ENCODE assay signal across 8 mouse cellular contexts in the genomic region with DNA sequence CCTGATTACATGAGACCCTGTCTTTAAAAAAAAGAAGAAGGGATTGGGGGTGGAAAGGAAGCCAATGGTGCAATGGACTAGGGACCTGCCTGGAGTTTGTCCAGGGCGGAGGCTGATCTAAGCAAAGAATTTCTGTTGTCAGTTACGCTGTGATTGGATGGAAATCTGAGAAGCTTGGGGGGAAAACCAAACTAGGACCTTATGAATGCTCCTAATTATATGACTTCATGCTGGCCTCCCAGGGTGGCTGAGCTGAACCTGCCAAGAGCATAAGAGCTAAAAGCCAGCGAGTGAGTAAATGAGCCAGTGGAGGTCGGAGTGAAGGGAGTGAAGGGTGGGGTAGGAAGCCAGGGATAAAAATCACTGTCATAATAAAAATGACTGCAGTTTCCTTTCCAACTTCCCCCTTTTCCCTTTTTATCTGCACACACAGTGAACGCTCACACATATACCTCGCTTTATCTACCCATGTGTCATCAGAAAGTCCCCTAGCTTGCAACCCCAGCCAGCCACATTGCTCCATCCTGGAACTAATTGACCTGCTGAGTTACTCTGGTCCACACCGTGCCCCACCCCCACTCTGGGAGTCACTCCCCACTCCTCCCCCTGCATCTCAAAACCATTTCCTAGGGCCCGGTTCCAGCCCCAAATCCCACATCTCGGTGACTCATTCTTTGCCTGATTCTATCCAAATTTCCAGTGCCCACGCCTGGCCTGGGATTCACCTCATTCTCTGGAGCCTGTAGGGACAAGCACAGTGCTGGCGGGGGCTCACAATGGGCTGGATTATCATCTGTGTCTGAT. TPM values are rescaled to one million over a fixed set of nuclear protein-coding genes. Genes with fewer than 3 reads are reported as not detected.
DNase-seq lines count a peak whose midpoint lies in the region.

No protein-coding gene starts in this region.

- DNase-seq in adrenal gland, adult (ENCODE audit: inconsistent age in 2 of 2, low spot score in 1 of 2), result peak; percentile 49 to 66
- DNase-seq in adrenal gland, adult 8-10 months, result no peak
- peak; percentile 77 for DNase-seq in right cerebral cortex, adult 18-20 months
- no peak for DNase-seq in right cerebral cortex, postnatal 10 days (ENCODE audit: low spot score in 2 of 2)
- peak; percentile 54 to 67 for DNase-seq in heart, adult 9 months (ENCODE audit: low spot score in 2 of 2)
- DNase-seq in lung, postnatal 25 days (ENCODE audit: low spot score), result peak; percentile 12
- no peak for DNase-seq in kidney, adult 8-10 months
- DNase-seq in thymus, postnatal 10 days (ENCODE audit: low spot score in 2 of 2), result no peak

RNA-seq across cellular contexts. Expression of a gene that starts 2.2 kb away (rescaled TPM):
- total RNA-seq in adrenal gland, adult 8-10 months (2022), result under 1 TPM; 0.38 to 0.51 (median 0.42) TPM

RNA-seq across cellular contexts. Expression of a gene that starts 40.2 kb away (rescaled TPM):
- 1 to 10 TPM in 1 of 4 experiments, under 1 TPM in 3; 0.38 to 1.3 (median 0.76) TPM for total RNA-seq in adrenal gland, adult 8-10 months (2022)

RNA-seq across cellular contexts. Expression of a gene that starts 49.8 kb away (rescaled TPM):
- total RNA-seq in adrenal gland, adult 8-10 months (2022), result 100 to 1,000 TPM in 2 of 4 experiments, 10 to 100 TPM in 2; 75.1 to 107 (median 88.6) TPM

RNA-seq across cellular contexts. Expression of a gene that starts 56.7 kb away (rescaled TPM):
- total RNA-seq in adrenal gland, adult 8-10 months (2022), result 1,000 to 10,000 TPM; 1,051 to 1,434 (median 1,137) TPM

Comparison
In these comparisons a context has a peak if more than half of its experiments do, and no peak if none do; other contexts are left out.
1. DNase-seq: peak in adrenal gland, adult (2 of 2), right cerebral cortex, adult 18-20 months (single experiment), heart, adult 9 months (2 of 2) and lung, postnatal 25 days (single experiment); none in adrenal gland, adult 8-10 months (single experiment), right cerebral cortex, postnatal 10 days (0 of 2), kidney, adult 8-10 months (0 of 2) and thymus, postnatal 10 days (0 of 2).